Mouse (Mus musculus) forebrain, embryonic 14.5 days (tissue): ENCODE data around the gene Ctnnbip1. TPM values are rescaled to one million over a fixed set of nuclear protein-coding genes. Genes with fewer than 3 reads are reported as not detected.
A peak's percentile ranks its signal among the peaks of the same experiment; 100 is the strongest.

Experiments used
- ATAC-seq: fragments of 200-750 bp; cut with Nextera tagmentation; 2 replicates; pipeline ENCODE4 v1.8.0; 2017; ENCODE audit warnings: mild to moderate bottlenecking, moderate library complexity
- DNase-seq: peaks from one replicate; pipeline ENCODE4 v3.0.0-alpha.2; 2015; ENCODE audit warnings: low spot score
- H3K27ac ChIP-seq: fragments of 300-500 bp; sonication (generic); 2 replicates; pipeline ENCODE4 v1.5.1; 2014; ENCODE audit warnings: low read depth, mild to moderate bottlenecking, control low read depth, low read length, moderate library complexity
- H3K27me3 ChIP-seq: fragments of 300-500 bp; sonication (generic); replicated peaks from 2 replicates; pipeline ENCODE4 v1.6.1; 2014; ENCODE audit warnings: low read length, control low read depth, mixed read lengths; ENCODE audit not compliant: control insufficient read depth, insufficient read depth
- H3K36me3 ChIP-seq: fragments of 300-500 bp; sonication (generic); 2 replicates; pipeline ENCODE4 v1.6.1; 2014; ENCODE audit warnings: low read length, control low read depth; ENCODE audit not compliant: control insufficient read depth, insufficient read depth
- H3K4me1 ChIP-seq: fragments of 300-500 bp; sonication (generic); 2 replicates; pipeline ENCODE4 v1.6.1; 2014; ENCODE audit warnings: antibody characterized with exemption, low read length, control low read depth; ENCODE audit not compliant: control insufficient read depth, insufficient read depth
- H3K4me2 ChIP-seq: fragments of 300-500 bp; sonication (generic); 2 replicates; pipeline ENCODE4 v1.6.1; 2014; ENCODE audit warnings: mild to moderate bottlenecking, control low read depth, low read length
- H3K4me3 ChIP-seq: fragments of 300-500 bp; sonication (generic); 2 replicates; pipeline ENCODE4 v1.5.1; 2014; ENCODE audit warnings: low read depth, low read length, control low read depth
- H3K9ac ChIP-seq: fragments of 300-500 bp; sonication (generic); 2 replicates; pipeline ENCODE4 v1.6.1; 2014; ENCODE audit warnings: mild to moderate bottlenecking, low read length, control low read depth, moderate library complexity
- H3K9me3 ChIP-seq: fragments of 300-500 bp; sonication (generic); replicated peaks from 2 replicates; pipeline ENCODE4 v1.6.1; 2016; ENCODE audit warnings: low read length, control low read depth, mixed read lengths; ENCODE audit not compliant: control insufficient read depth
- WGBS: fragments of 180-500 bp; shearing (Covaris S2); extraction: QIAGEN DNeasy Blood & Tissue Kit; methylation state at CpG from one replicate; pipeline ENCODE4 v1.1.7; 2014; 5-methylcytosine and 5-hydroxymethylcytosine counted together
- polyA plus RNA-seq: library from polyadenylated mRNA; unstranded; fragments of >200 nt; fragmentation: Nextera tagmentation; extraction: Ambion mirVana; gene quantifications from 2 replicates; pipeline ENCODE4 v1.2.1, GENCODE M21; 2014

The Ctnnbip1 gene
- polyA plus RNA-seq, 1 experiment from 2014 or later = 99.1 TPM

DNA sequence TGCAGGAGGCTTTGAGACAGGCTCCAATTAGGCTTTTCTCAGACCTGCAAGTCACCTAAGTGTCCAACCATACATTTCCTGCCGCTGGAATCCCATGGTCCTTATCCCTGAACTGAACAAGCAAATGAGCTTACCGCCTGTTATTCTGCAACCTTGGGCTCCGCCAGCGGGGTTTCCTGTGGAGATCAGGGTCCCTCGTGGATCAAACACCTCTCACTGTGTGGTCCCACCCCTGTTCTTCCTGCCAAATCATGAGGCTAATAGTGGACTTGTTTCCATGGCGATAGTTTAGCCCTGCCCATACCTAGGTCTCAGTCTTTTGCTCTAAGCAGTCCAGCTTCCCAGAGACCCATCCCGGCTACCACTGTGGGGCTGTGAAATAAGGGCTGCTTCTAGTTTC lies 8.3 kb downstream of the Ctnnbip1 start:
- WGBS = 21% methylated on average over 7 of the region's 7 CpGs
- DNase-seq = no peak
- ATAC-seq = no peak

GRCm38 (mm10) chr4:149527621-149528354 lies 9.8 kb downstream of the Ctnnbip1 start:
- Histone ChIP-seq H3K27ac (no peak overlapping the region), H3K4me3 (no peak overlapping the region), H3K9ac (no peak overlapping the region), H3K9me3 (no peaks in the 10 kb centered on the region), H3K27me3 (no peaks in the 10 kb centered on the region), H3K36me3 (no peaks in the 10 kb centered on the region), H3K4me2 (no peak overlapping the region), H3K4me1 (peaks cover 10% of the 10 kb centered on the region)
- WGBS = 88% methylated on average over 15 of the region's 15 CpGs
- ATAC-seq (no peak), DNase-seq (no peak)

More for the DNA sequence above, 8.3 kb downstream of the Ctnnbip1 start:
- H3K9ac ChIP-seq = no peak overlapping the region
- H3K9me3 ChIP-seq = no peaks in the 10 kb centered on the region
- peaks cover 10% of the 10 kb centered on the region for H3K4me1 ChIP-seq
- H3K27me3 ChIP-seq = no peaks in the 10 kb centered on the region
- H3K27ac ChIP-seq = no peak overlapping the region
- no peak overlapping the region for H3K4me3 ChIP-seq
- no peak overlapping the region for H3K4me2 ChIP-seq
- no peaks in the 10 kb centered on the region for H3K36me3 ChIP-seq

DNA sequence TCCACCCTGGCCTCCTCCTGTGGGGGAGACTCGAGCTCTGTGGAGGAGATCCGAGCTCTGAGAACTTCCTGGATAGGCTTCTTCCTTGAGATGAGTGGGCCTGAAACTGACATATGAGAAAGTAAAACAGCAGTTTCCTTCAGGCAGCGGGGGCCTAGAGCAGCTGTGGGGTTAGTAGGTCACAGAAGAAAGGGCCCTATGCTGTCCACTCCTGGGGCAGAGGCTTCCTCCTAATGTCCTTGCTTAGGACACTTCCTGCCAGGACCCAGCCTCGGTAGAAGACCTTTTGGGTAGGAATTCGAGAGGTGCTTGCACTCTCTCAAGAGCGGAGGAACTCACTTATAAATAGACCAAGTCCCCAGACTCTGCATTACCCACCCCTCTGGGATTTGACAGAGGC lies 11.7 kb downstream of the Ctnnbip1 start:
- ATAC-seq (no peak), DNase-seq (no peak)
- Histone ChIP-seq H3K4me2 (no peak overlapping the region), H3K27ac (no peak overlapping the region), H3K27me3 (no peaks in the 10 kb centered on the region), H3K9ac (no peak overlapping the region), H3K9me3 (no peaks in the 10 kb centered on the region), H3K36me3 (no peaks in the 10 kb centered on the region), H3K4me1 (peaks cover 7% of the 10 kb centered on the region), H3K4me3 (no peak overlapping the region)
- 88% methylated on average over 6 of the region's 6 CpGs for WGBS

- Histone ChIP-seq H3K4me3 (no peak overlapping the region), H3K4me2 (no peak overlapping the region), H3K27ac (no peak overlapping the region), H3K9ac (no peak overlapping the region), H3K9me3 (no peaks in the 10 kb centered on the region), H3K27me3 (no peaks in the 10 kb centered on the region), H3K36me3 (no peaks in the 10 kb centered on the region), H3K4me1 (no peaks in the 10 kb centered on the region; the same call in 1 of the 2 replicates)
- ATAC-seq = no peak
- DNase-seq = no peak
- WGBS = 79% methylated on average over 8 of the region's 8 CpGs
Measured at GRCm38 (mm10) chr4:149539441-149539840, 21.4 kb downstream of the Ctnnbip1 start.

- H3K4me2 ChIP-seq = no peak overlapping the region
- ATAC-seq = no peak
- no peaks in the 10 kb centered on the region for H3K4me1 ChIP-seq
- no peak for DNase-seq
- no peak overlapping the region for H3K9ac ChIP-seq
- H3K4me3 ChIP-seq = no peak overlapping the region
- no peaks in the 10 kb centered on the region for H3K9me3 ChIP-seq
- H3K27ac ChIP-seq = no peak overlapping the region
- 51% methylated on average over 5 of the region's 5 CpGs for WGBS
- H3K27me3 ChIP-seq = no peaks in the 10 kb centered on the region
- H3K36me3 ChIP-seq = peaks cover 16% of the 10 kb centered on the region
Measured at GRCm38 (mm10) chr4:149541935-149542334, 23.9 kb downstream of the Ctnnbip1 start.

- Histone ChIP-seq H3K27me3 (no peaks in the 10 kb centered on the region), H3K27ac (no peak overlapping the region), H3K9ac (no peak overlapping the region), H3K4me3 (no peak overlapping the region), H3K4me1 (no peaks in the 10 kb centered on the region), H3K4me2 (no peak overlapping the region), H3K9me3 (no peaks in the 10 kb centered on the region), H3K36me3 (peaks cover 19% of the 10 kb centered on the region)
- WGBS = 78% methylated on average over 12 of the region's 12 CpGs
- no peak for DNase-seq
- no peak for ATAC-seq
Measured at GRCm38 (mm10) chr4:149542431-149542830, 24.4 kb downstream of the Ctnnbip1 start.

GRCm38 (mm10) chr4:149542927-149543553 lies 25.0 kb downstream of the Ctnnbip1 start:
- no peak overlapping the region for H3K27ac ChIP-seq
- no peaks in the 10 kb centered on the region for H3K27me3 ChIP-seq
- ATAC-seq = peak; percentile 28
- H3K4me3 ChIP-seq = no peak overlapping the region
- DNase-seq = peak; percentile 91
- 42% methylated on average over 10 of the region's 10 CpGs for WGBS
- H3K36me3 ChIP-seq = peaks cover 19% of the 10 kb centered on the region
- no peak overlapping the region for H3K4me2 ChIP-seq
- H3K4me1 ChIP-seq = no peaks in the 10 kb centered on the region
- H3K9ac ChIP-seq = no peak overlapping the region
- H3K9me3 ChIP-seq = no peaks in the 10 kb centered on the region

DNA sequence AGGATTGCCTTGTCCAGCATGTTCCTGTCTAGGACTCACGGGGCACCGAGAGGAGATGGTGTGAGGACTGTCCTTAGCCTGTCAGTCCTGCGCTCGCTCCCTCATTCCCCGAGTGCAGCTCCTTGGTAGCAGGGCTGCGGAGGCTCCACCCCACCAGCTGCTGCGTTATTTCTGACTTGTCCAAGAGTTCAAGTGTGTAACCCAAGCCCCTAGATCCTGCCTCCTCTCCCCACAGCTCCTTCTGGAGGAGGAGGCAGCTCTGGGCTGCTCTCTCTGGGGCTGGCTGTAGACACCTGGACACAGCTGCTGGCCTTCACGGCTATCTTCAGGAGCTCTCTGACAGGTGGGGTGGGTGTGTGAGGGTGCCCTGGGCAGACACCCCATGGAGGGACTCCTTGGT lies 26.9 kb downstream of the Ctnnbip1 start:
- no peak overlapping the region for H3K27ac ChIP-seq
- no peak overlapping the region for H3K4me2 ChIP-seq
- peaks cover 23% of the 10 kb centered on the region for H3K36me3 ChIP-seq
- H3K4me1 ChIP-seq = no peaks in the 10 kb centered on the region
- WGBS = 90% methylated on average over 8 of the region's 8 CpGs
- no peak for DNase-seq
- no peaks in the 10 kb centered on the region for H3K9me3 ChIP-seq
- H3K4me3 ChIP-seq = no peak overlapping the region
- no peak overlapping the region for H3K9ac ChIP-seq
- H3K27me3 ChIP-seq = no peaks in the 10 kb centered on the region
- no peak for ATAC-seq

DNA sequence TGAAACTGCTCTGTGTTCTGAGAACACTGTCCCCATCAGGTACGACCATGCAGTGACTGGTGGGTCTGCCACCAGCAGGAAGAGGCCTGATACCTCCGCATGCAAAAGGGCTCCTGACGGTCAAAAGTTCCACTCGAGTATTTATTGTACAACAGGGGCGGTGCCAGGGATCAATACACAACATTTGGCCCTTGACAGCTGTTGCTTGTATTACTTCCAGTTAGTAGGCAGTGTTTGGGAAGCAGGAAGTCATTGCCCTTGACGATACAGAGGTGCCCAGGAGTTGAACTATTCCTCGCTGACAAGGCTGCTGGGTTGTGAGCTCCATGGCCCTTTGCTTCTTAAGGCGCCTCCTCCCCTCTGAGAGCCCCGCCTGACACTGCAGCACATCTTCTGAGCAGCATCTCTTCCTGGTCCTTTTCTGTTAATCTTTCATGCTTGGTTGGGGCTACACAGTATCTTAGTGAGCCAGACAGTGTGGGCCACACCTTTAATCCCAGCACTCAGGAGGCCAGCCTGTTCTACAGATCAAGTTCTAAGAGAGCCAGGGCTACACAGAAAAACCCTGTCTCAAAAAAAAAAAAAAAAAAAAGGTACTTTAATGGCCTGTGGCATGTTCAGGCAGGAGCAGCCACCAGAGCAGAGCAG lies 28.9 kb downstream of the Ctnnbip1 start:
- ATAC-seq (no peak), DNase-seq (no peak)
- Histone ChIP-seq H3K36me3 (peaks cover 23% of the 10 kb centered on the region), H3K27ac (no peak overlapping the region), H3K9me3 (no peaks in the 10 kb centered on the region), H3K4me1 (no peaks in the 10 kb centered on the region), H3K27me3 (no peaks in the 10 kb centered on the region), H3K4me3 (no peak overlapping the region), H3K9ac (no peak overlapping the region), H3K4me2 (no peak overlapping the region)
- 83% methylated on average over 9 of the region's 9 CpGs for WGBS
